Mouse (Mus musculus): Measurements from ENCODE around the gene Ldb3. TPM values are rescaled to one million over a fixed set of nuclear protein-coding genes. Genes with fewer than 3 reads are reported as not detected.

The Ldb3 gene
- total and polyA plus RNA-seq, 3 experiments: 0.01 TPM; not detected in 2

DNA sequence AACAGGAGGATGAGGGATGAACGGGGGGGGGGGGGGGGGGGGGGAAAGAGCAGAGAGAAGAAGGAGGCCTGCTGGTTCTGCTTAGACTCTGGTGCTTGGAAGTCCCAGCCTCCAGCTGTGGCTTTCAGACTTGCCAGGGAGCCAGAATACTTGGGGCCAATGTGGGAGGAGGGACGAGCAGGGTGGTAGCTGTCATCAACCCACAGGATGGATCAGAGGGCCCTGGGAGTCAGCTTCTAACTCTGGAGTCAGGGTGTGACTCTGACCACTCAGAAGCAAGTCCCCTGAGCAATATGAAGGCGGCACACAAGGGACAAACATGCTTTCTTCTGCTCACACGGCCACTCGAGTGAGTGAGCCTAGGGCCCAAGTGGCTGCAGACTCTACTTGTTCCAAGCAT is 23.8 kb downstream of the Ldb3 start:
- Histone ChIP-seq H3K9ac (ENCODE audit: control insufficient read depth, low read depth, low read length, poor library complexity, severe bottlenecking) (no peak overlapping the region), H3K79me2 (ENCODE audit: control insufficient read depth, insufficient read depth, low read length, poor library complexity) (no peaks in the 10 kb centered on the region), H3K36me3 (ENCODE audit: control insufficient read depth in 1 of 2, insufficient read depth in 2 of 2, low read length in 2 of 2) (no peaks in the 10 kb centered on the region), H3K4me3 (ENCODE audit: control insufficient read depth in 1 of 2, insufficient read depth in 1 of 2, low read depth in 2 of 2, low read length in 2 of 2) (no peak overlapping the region), H3K27ac (ENCODE audit: control insufficient read depth, low read depth, low read length) (no peak overlapping the region), H3K4me1 (ENCODE audit: control insufficient read depth in 1 of 2, insufficient read depth in 2 of 2, low read length in 2 of 2) (no peaks in the 10 kb centered on the region), H3K9me3 (replicated peaks; ENCODE audit: insufficient read depth, low read length) (no peaks in the 10 kb centered on the region), H3K27me3 (ENCODE audit: control insufficient read depth in 1 of 2, insufficient read depth in 2 of 2, low read length in 2 of 2) (no peaks in the 10 kb centered on the region)
- no peak for DNase-seq (ENCODE audit: low read depth, low spot score)
- TF ChIP-seq GABPA (IDR thresholded peaks at IDR 0.05; ENCODE audit: low read depth, low read length) (no peak), POLR2AphosphoS5 (IDR thresholded peaks at IDR 0.05; ENCODE audit: borderline replicate concordance, low read depth, low read length) (no peak), ZMIZ1 (IDR thresholded peaks at IDR 0.05; ENCODE audit: low read depth, low read length) (no peak), E2F4 (IDR thresholded peaks at IDR 0.05; ENCODE audit: borderline replicate concordance, low read depth, low read length) (no peak), MYB (IDR thresholded peaks at IDR 0.05; ENCODE audit: low read depth, low read length) (no peak), EP300 (IDR thresholded peaks at IDR 0.05; ENCODE audit: low read depth in 1 of 2, low read length in 2 of 2) (no peak)

- no peak for DNase-seq (ENCODE audit: low read depth, low spot score)
- Histone ChIP-seq H3K27me3 (ENCODE audit: control insufficient read depth in 1 of 2, insufficient read depth in 2 of 2, low read length in 2 of 2) (no peaks in the 10 kb centered on the region), H3K9me3 (replicated peaks; ENCODE audit: insufficient read depth, low read length) (no peaks in the 10 kb centered on the region), H3K9ac (ENCODE audit: control insufficient read depth, low read depth, low read length, poor library complexity, severe bottlenecking) (no peak overlapping the region), H3K36me3 (ENCODE audit: control insufficient read depth in 1 of 2, insufficient read depth in 2 of 2, low read length in 2 of 2) (no peaks in the 10 kb centered on the region), H3K79me2 (ENCODE audit: control insufficient read depth, insufficient read depth, low read length, poor library complexity) (no peaks in the 10 kb centered on the region), H3K4me1 (ENCODE audit: control insufficient read depth in 1 of 2, insufficient read depth in 2 of 2, low read length in 2 of 2) (no peaks in the 10 kb centered on the region), H3K27ac (ENCODE audit: control insufficient read depth, low read depth, low read length) (no peak overlapping the region), H3K4me3 (ENCODE audit: control insufficient read depth in 1 of 2, insufficient read depth in 1 of 2, low read depth in 2 of 2, low read length in 2 of 2) (no peak overlapping the region)
- TF ChIP-seq SMC3 (IDR thresholded peaks at IDR 0.05; ENCODE audit: low read depth, low read length) (no peak), MXI1 (IDR thresholded peaks at IDR 0.05; ENCODE audit: low read depth, low read length) (no peak), CHD1 (IDR thresholded peaks at IDR 0.05; ENCODE audit: low read depth, low read length) (no peak), E2F4 (IDR thresholded peaks at IDR 0.05; ENCODE audit: borderline replicate concordance, low read depth, low read length) (no peak), POLR2A (IDR thresholded peaks at IDR 0.05; ENCODE audit: control insufficient read depth in 1 of 2, insufficient read depth in 1 of 2, low read depth in 1 of 2, low read length in 2 of 2, poor library complexity in 1 of 2) (no peak), ZKSCAN1 (IDR thresholded peaks at IDR 0.05; ENCODE audit: low read depth, low read length) (no peak)
These were observed 26.1 kb downstream of the Ldb3 start for GRCm38 (mm10) chr14:34562393-34562792.

DNA sequence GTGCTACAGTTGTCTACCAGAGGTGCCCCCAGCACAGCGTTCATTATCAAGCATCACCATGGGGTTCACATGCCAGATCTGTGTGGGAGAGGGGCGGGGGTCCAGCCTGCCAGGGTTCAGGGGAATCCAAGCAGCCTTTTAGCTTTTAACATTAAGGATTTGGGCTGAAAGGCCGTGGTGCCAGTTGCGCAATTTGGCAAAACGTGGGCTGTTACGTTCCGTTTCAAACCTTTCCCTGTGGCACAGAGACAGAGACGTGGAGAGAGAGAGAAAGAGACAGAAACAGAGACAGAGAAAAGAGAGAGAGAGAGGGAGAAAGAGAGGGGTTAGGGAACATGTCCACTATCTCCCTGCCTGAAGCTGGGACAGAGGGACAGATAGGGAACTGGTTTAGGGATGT is 26.8 kb downstream of the Ldb3 start:
- no peaks in the 10 kb centered on the region for H3K79me2 ChIP-seq (ENCODE audit: control insufficient read depth, insufficient read depth, low read length, poor library complexity)
- no peak overlapping the region for H3K9ac ChIP-seq (ENCODE audit: control insufficient read depth, low read depth, low read length, poor library complexity, severe bottlenecking)
- H3K4me1 ChIP-seq (ENCODE audit: control insufficient read depth in 1 of 2, insufficient read depth in 2 of 2, low read length in 2 of 2): no peaks in the 10 kb centered on the region
- H3K27me3 ChIP-seq (ENCODE audit: control insufficient read depth in 1 of 2, insufficient read depth in 2 of 2, low read length in 2 of 2): no peaks in the 10 kb centered on the region
- H3K36me3 ChIP-seq (ENCODE audit: control insufficient read depth in 1 of 2, insufficient read depth in 2 of 2, low read length in 2 of 2): no peaks in the 10 kb centered on the region
- no peak for DNase-seq (ENCODE audit: low read depth, low spot score)
- no peak overlapping the region for H3K4me3 ChIP-seq (ENCODE audit: control insufficient read depth in 1 of 2, insufficient read depth in 1 of 2, low read depth in 2 of 2, low read length in 2 of 2)
- TF ChIP-seq TAL1 (IDR thresholded peaks at IDR 0.05; ENCODE audit: low read length): no peak
- no peak overlapping the region for H3K27ac ChIP-seq (ENCODE audit: control insufficient read depth, low read depth, low read length)
- H3K9me3 ChIP-seq (replicated peaks; ENCODE audit: insufficient read depth, low read length): no peaks in the 10 kb centered on the region
